Mouse (Mus musculus): ENCODE measurements at regions not wholly inside any gene's neighbourhood (a gene's known extent, or its start where the extent isn't known, plus 50 kb on each side); places are given as distances from the start of the nearest gene placed in this dataset.

- DNase-seq (ENCODE audit: low read depth), result no peak
These were observed 210.4 kb upstream of the Cdh4 start for GRCm38 (mm10) chr2:179231708-179232354.

- DNase-seq (ENCODE audit: low read depth), result no peak
These were observed 204.1 kb upstream of the Cdh4 start for GRCm38 (mm10) chr2:179238166-179238565.

GRCm38 (mm10) chr2:179260892-179261291 lies 181.3 kb upstream of the Cdh4 start:
- DNase-seq (ENCODE audit: low read depth), result no peak

- no peak for DNase-seq (ENCODE audit: low read depth)
These were observed 178.3 kb upstream of the Cdh4 start for GRCm38 (mm10) chr2:179263888-179264287.

GRCm38 (mm10) chr2:179265436-179265835 lies 176.8 kb upstream of the Cdh4 start:
- no peak for DNase-seq (ENCODE audit: low read depth)

GRCm38 (mm10) chr2:179277204-179277886 lies 164.9 kb upstream of the Cdh4 start:
- DNase-seq (ENCODE audit: low read depth), result no peak

GRCm38 (mm10) chr2:179277887-179278282 lies 164.3 kb upstream of the Cdh4 start:
- DNase-seq (ENCODE audit: low read depth), result no peak

GRCm38 (mm10) chr2:179282276-179282675 lies 160.0 kb upstream of the Cdh4 start:
- DNase-seq (ENCODE audit: low read depth), result no peak

- DNase-seq (ENCODE audit: low read depth), result no peak
These were observed 151.8 kb upstream of the Cdh4 start for GRCm38 (mm10) chr2:179290394-179290793.

- no peak for DNase-seq (ENCODE audit: low read depth)
These were observed 151.1 kb upstream of the Cdh4 start for GRCm38 (mm10) chr2:179291046-179291563.

GRCm38 (mm10) chr2:179291958-179292357 lies 150.3 kb upstream of the Cdh4 start:
- no peak for DNase-seq (ENCODE audit: low read depth)

- DNase-seq (ENCODE audit: low read depth), result no peak
These were observed 149.7 kb upstream of the Cdh4 start for GRCm38 (mm10) chr2:179292566-179292965.

- no peak for DNase-seq (ENCODE audit: low read depth)
These were observed 149.1 kb upstream of the Cdh4 start for GRCm38 (mm10) chr2:179293114-179293513.

GRCm38 (mm10) chr2:179297057-179297456 lies 145.2 kb upstream of the Cdh4 start:
- no peak for DNase-seq (ENCODE audit: low read depth)

GRCm38 (mm10) chr2:179303765-179304164 lies 138.5 kb upstream of the Cdh4 start:
- DNase-seq (ENCODE audit: low read depth), result no peak

GRCm38 (mm10) chr2:179307286-179307931 lies 134.8 kb upstream of the Cdh4 start:
- no peak for DNase-seq (ENCODE audit: low read depth)

GRCm38 (mm10) chr2:179307932-179308303 lies 134.3 kb upstream of the Cdh4 start:
- DNase-seq (ENCODE audit: low read depth), result no peak

GRCm38 (mm10) chr2:179318046-179318445 lies 124.2 kb upstream of the Cdh4 start:
- no peak for DNase-seq (ENCODE audit: low read depth)

GRCm38 (mm10) chr2:179325242-179325641 lies 117.0 kb upstream of the Cdh4 start:
- DNase-seq (ENCODE audit: low read depth), result no peak

GRCm38 (mm10) chr2:179332872-179333489 lies 109.2 kb upstream of the Cdh4 start:
- no peak for DNase-seq (ENCODE audit: low read depth)

GRCm38 (mm10) chr2:179333587-179333986 lies 108.6 kb upstream of the Cdh4 start:
- DNase-seq (ENCODE audit: low read depth), result no peak

GRCm38 (mm10) chr2:179336235-179336634 lies 106.0 kb upstream of the Cdh4 start:
- no peak for DNase-seq (ENCODE audit: low read depth)

- DNase-seq (ENCODE audit: low read depth), result no peak
These were observed 89.6 kb upstream of the Cdh4 start for GRCm38 (mm10) chr2:179352676-179353075.

Measured in c-Kit-positive CD71-negative TER-119-negative erythroid progenitor cells, embryonic 14.5 days (primary cell).